Mouse (Mus musculus) intestine, embryonic 15.5 days (tissue): Measurements from ENCODE around the gene 4930562C15Rik. TPM values are rescaled to one million over a fixed set of nuclear protein-coding genes. Genes with fewer than 3 reads are reported as not detected.

Source experiments
- ATAC-seq: fragments of 200-750 bp; cut with Nextera tagmentation; 2 replicates; pipeline ENCODE4 v1.8.0; 2017; ENCODE audit warnings: moderate TSS enrichment, moderate library complexity
- H3K27ac ChIP-seq: fragments of 300-500 bp; sonication (generic); 2 replicates; pipeline ENCODE4 v1.5.1; 2015; ENCODE audit warnings: mild to moderate bottlenecking, inconsistent platforms
- H3K27me3 ChIP-seq: fragments of 300-500 bp; sonication (generic); replicated peaks from 2 replicates; pipeline ENCODE4 v1.6.1; 2015; ENCODE audit warnings: inconsistent platforms
- H3K36me3 ChIP-seq: fragments of 300-500 bp; sonication (generic); 2 replicates; pipeline ENCODE4 v1.6.1; 2015; ENCODE audit warnings: inconsistent platforms
- H3K4me1 ChIP-seq: fragments of 300-500 bp; sonication (generic); replicated peaks from 2 replicates; pipeline ENCODE4 v1.6.1; 2015; ENCODE audit warnings: inconsistent platforms
- H3K4me2 ChIP-seq: fragments of 300-500 bp; sonication (generic); replicated peaks from 2 replicates; pipeline ENCODE4 v1.6.1; 2015; ENCODE audit warnings: mild to moderate bottlenecking, inconsistent platforms
- H3K4me3 ChIP-seq: fragments of 300-500 bp; sonication (generic); replicated peaks from 2 replicates; pipeline ENCODE4 v1.5.1; 2015; ENCODE audit warnings: inconsistent platforms
- H3K9ac ChIP-seq: fragments of 300-500 bp; sonication (generic); 2 replicates; pipeline ENCODE4 v1.6.1; 2015; ENCODE audit warnings: inconsistent platforms
- H3K9me3 ChIP-seq: fragments of 300-500 bp; sonication (generic); 2 replicates; pipeline ENCODE4 v1.6.1; 2016; ENCODE audit warnings: inconsistent platforms
- WGBS: fragments of 180-500 bp; shearing (Covaris S2); methylation state at CpG from one replicate; pipeline ENCODE4 v1.1.7; 2015; 5-methylcytosine and 5-hydroxymethylcytosine counted together
- polyA plus RNA-seq: library from polyadenylated mRNA; unstranded; fragments of >200 nt; fragmentation: Nextera tagmentation; extraction: Ambion mirVana; gene quantifications from 2 replicates; pipeline ENCODE4 v1.2.1, GENCODE M21; 2015

The 4930562C15Rik gene
- polyA plus RNA-seq, 1 experiment from 2014 or later, result 0.23 TPM

DNA sequence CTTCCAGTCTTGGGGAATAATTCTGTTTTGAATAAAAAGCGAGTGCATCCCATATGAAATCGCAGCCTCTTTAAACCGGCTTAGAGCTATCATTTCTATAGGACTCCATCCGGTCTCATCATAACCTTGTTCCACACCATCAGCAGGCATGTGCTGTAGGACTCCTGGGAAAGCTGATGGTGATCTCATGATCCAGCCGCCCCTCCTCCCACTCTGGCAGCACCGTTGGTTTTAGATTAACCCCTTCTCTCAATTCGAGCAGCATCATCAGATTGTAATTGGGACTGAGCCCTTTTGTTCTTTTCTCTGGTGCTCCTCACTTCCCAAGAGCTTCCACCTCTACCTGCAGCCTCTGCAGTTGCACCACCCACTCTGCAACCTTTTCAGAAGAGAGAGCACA, 66.0 kb downstream of the 4930562C15Rik start:
- Histone ChIP-seq H3K4me3 (no peak overlapping the region), H3K27me3 (no peaks in the 10 kb centered on the region), H3K4me1 (peaks cover 31% of the 10 kb centered on the region), H3K27ac (no peak overlapping the region), H3K9ac (no peak overlapping the region), H3K9me3 (no peaks in the 10 kb centered on the region), H3K36me3 (no peaks in the 10 kb centered on the region), H3K4me2 (no peak overlapping the region)
- ATAC-seq, result no peak
- WGBS, result 66% methylated on average over 7 of the region's 7 CpGs

DNA sequence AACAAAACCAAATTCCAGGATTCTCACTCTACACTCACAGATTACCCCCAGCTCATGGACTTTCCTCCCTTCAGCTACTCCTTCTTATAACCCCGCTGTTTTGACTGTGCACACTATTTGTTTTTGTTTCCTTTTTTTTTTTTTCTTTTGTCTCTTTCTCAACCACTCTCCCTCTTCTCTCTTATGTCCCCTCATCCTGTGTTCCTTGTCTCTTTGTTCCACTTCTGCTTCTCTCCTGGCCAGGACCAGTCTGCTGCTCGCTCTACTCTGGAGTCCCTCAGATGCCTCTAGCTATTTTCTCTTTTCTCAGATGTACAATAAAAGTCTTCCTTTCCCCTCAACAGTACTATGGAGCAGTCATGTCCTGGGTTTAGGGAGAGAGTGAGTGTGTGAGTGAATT, 67.2 kb downstream of the 4930562C15Rik start:
- ATAC-seq, result no peak
- Histone ChIP-seq H3K36me3 (no peaks in the 10 kb centered on the region), H3K9me3 (no peaks in the 10 kb centered on the region), H3K27me3 (no peaks in the 10 kb centered on the region), H3K4me2 (no peak overlapping the region), H3K4me3 (no peak overlapping the region), H3K27ac (no peak overlapping the region), H3K4me1 (peaks cover 24% of the 10 kb centered on the region), H3K9ac (no peak overlapping the region)
- whole genome bisulfite sequencing, result 86% methylated on average over 2 of the region's 2 CpGs

DNA sequence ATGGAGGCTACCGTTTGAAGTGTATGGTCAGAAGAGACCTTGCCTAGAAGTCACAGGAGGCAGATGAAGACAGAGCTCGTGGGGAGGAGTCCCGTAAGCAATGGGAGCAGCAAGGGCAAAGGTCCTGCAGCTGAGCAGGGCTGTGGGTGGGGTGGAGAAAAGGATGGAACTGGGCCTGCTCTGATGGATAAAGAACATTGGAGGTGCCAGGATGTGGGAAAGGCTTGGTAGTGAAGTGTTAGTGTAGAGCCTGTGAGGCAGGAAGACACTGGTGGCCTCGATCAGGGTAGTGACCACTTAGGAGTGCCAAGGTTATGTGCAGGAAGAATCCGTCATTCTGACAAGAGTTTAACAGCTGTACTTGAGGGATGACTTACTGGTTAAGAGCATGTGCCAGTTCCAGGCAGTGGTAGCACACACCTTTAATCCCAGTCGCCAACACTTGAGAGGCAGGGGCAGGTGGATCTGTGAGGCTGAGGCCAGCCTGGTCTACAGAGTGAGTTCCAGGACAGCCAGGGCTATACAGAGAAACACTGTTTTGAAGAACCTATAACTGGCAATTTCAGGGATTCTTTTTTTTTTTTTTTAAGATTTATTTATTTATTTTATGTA, 68.4 kb downstream of the 4930562C15Rik start:
- ATAC-seq, result peak; percentile 67
- peaks cover 23% of the 10 kb centered on the region for H3K4me1 ChIP-seq

DNA sequence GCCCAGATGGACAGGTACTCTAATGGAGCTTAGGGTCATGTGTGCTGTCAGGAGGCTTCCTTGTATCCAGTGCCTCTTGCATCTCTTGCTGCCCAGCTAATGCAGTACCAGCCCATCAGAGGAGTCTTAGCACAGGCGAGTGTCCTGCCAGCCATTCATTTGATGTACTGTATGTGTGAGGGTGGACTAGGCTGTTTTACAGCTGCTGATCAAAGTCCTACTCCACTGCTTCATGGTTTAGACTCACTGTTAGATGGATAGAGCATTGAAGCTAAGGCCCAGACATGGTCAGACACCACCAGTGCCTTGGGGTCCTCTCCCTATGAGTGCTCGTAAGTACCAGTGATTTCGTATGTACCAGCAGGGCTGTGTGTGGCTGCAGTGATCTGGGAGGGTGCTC, 69.7 kb downstream of the 4930562C15Rik start:
- peak; percentile 46; the same call in 1 of the 2 replicates for ATAC-seq
- no peak overlapping the region for H3K27ac ChIP-seq
- no peak overlapping the region for H3K4me2 ChIP-seq
- 0 out of 2 replicates have a peak, but pooled peaks cover 3% of the 10 kb centered on the region for H3K36me3 ChIP-seq
- H3K9ac ChIP-seq, result no peak overlapping the region
- no peak overlapping the region for H3K4me3 ChIP-seq
- H3K9me3 ChIP-seq, result no peaks in the 10 kb centered on the region
- WGBS, result 78% methylated on average over 3 of the region's 3 CpGs
- H3K4me1 ChIP-seq, result peaks cover 18% of the 10 kb centered on the region
- no peaks in the 10 kb centered on the region for H3K27me3 ChIP-seq

More for the DNA sequence above, 68.4 kb downstream of the 4930562C15Rik start:
- 67% methylated on average over 6 of the region's 6 CpGs for WGBS
- no peak overlapping the region for H3K9ac ChIP-seq
- no peak overlapping the region for H3K4me3 ChIP-seq
- H3K27ac ChIP-seq, result no peak overlapping the region
- H3K36me3 ChIP-seq, result no peaks in the 10 kb centered on the region
- no peaks in the 10 kb centered on the region for H3K27me3 ChIP-seq
- no peak overlapping the region for H3K4me2 ChIP-seq
- no peaks in the 10 kb centered on the region for H3K9me3 ChIP-seq

DNA sequence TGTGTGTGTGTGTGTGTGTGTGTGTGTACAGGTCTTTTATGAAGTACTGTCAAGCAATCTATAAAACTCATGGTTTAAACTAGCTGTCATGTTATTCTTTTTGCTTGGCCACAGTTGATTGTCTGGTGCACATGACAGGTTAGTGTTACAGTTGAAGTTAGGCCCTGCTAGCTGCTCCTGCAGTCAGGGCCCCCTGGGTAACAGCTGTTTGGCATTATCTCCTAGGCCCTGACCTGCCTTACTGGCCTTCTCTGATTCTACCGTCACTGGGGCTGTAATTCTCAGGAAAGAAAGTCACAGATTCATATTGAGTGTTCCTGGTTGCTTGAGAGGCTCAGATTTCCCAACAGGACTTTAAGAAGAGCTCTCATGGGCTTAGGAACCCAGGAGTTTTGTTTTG, 70.4 kb downstream of the 4930562C15Rik start:
- Histone ChIP-seq H3K36me3 (peaks cover 7% of the 10 kb centered on the region), H3K4me2 (no peak overlapping the region), H3K27me3 (no peaks in the 10 kb centered on the region), H3K4me3 (no peak overlapping the region), H3K9me3 (no peaks in the 10 kb centered on the region), H3K27ac (no peak overlapping the region), H3K9ac (no peak overlapping the region), H3K4me1 (peaks cover 18% of the 10 kb centered on the region)
- WGBS, result 36% methylated on average over 1 of the region's 1 CpGs
- ATAC-seq, result no peak

DNA sequence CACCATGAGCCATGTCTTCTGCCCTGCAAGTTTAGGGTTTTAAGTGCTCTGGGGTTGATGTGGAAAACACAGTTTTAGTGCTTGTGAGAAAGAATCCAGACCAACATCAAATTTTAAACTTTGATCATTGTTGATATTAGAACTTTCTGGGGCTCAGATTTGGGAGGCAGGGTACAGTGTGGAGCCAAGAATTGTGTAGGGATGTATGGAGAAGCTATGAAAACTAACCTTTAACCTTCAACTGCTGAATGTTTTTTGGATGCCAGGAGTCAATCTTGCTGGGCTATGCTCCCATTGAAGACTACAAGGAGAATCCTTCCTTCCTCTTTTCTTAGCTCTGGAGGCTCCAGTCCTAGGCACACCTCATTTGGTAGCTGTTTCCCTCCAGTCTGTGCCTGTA, 71.3 kb downstream of the 4930562C15Rik start:
- H3K27me3 ChIP-seq, result no peaks in the 10 kb centered on the region
- H3K9ac ChIP-seq, result no peak overlapping the region
- peaks cover 15% of the 10 kb centered on the region for H3K36me3 ChIP-seq
- H3K27ac ChIP-seq, result no peak overlapping the region
- peaks cover 15% of the 10 kb centered on the region for H3K4me1 ChIP-seq
- no peaks in the 10 kb centered on the region for H3K9me3 ChIP-seq
- no peak overlapping the region for H3K4me3 ChIP-seq
- no peak for ATAC-seq
- H3K4me2 ChIP-seq, result no peak overlapping the region

DNA sequence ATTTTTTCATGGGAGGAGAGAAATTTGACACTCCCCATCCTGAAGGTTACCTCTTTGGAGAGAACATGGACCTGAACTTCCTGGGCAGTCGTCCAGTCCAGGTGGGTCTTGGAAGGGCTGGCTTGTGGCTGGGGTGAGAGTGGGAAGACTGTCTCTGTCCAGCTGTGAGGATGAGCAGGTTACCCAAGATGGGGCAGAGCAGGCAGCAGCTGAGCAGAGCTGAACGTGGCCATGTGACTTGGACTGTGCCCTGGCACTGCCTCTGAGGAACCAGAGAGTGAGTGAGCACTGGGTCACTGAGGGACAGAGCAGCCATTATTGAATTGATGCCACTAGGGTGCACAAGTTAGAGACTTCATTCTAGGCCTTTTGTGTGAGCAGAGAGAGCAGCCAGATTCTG, 72.2 kb downstream of the 4930562C15Rik start:
- Histone ChIP-seq H3K4me1 (peaks cover 15% of the 10 kb centered on the region), H3K9ac (no peak overlapping the region), H3K9me3 (no peaks in the 10 kb centered on the region), H3K4me3 (no peak overlapping the region), H3K27me3 (no peaks in the 10 kb centered on the region), H3K4me2 (no peak overlapping the region), H3K27ac (no peak overlapping the region), H3K36me3 (peaks cover 21% of the 10 kb centered on the region)
- WGBS, result 69% methylated on average over 2 of the region's 2 CpGs
- ATAC-seq, result no peak

DNA sequence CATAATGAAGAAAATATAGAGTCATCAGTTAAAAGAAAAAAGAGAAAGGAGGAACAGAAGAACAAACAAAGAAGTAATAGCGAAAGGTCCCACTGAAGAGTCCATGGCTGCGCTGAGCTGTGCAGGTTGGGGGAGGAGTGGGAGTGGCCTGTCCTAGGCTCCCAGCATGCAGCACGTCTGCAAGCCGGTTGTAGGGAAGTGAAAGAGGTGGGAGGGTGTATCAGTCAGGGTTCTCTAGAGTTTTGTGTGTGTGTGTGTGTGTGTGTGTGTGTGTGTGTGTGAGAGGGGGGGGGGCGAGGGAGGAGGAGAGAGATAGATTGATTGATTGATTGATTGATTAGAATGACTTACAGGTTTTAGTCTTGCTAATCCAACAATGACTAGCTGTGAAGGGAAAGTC, 72.8 kb downstream of the 4930562C15Rik start:
- ATAC-seq, result no peak
- Histone ChIP-seq H3K9ac (no peak overlapping the region), H3K9me3 (no peaks in the 10 kb centered on the region), H3K4me2 (no peak overlapping the region), H3K36me3 (peaks cover 21% of the 10 kb centered on the region), H3K4me3 (no peak overlapping the region), H3K4me1 (peaks cover 11% of the 10 kb centered on the region), H3K27me3 (no peaks in the 10 kb centered on the region), H3K27ac (no peak overlapping the region)
- 57% methylated on average over 5 of the region's 5 CpGs for WGBS

DNA sequence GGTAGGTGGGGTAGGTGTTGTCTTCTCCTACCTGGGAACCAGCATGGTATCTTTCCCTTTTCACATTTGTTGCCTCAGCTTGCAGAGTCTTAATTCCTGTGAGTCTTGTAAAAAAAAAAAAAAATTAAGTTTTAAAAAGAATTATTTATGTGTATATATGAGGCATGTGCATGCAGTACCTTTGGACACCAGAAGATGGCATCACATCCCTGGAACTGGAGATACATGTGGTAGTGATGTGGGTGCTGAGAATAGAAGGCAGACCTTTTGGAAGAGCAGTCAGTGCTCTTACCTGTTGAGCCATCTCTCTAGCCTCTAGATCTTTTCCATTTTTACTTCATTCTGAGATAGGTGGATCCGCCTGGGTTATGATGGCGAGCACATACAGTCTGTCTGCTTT, 74.5 kb downstream of the 4930562C15Rik start:
- no peak for ATAC-seq
- Histone ChIP-seq H3K27ac (no peak overlapping the region), H3K4me3 (no peak overlapping the region), H3K4me1 (peaks cover 7% of the 10 kb centered on the region), H3K9me3 (no peaks in the 10 kb centered on the region), H3K9ac (no peak overlapping the region), H3K27me3 (no peaks in the 10 kb centered on the region), H3K36me3 (peaks cover 26% of the 10 kb centered on the region), H3K4me2 (no peak overlapping the region)
- 100% methylated on average over 2 of the region's 2 CpGs for WGBS

DNA sequence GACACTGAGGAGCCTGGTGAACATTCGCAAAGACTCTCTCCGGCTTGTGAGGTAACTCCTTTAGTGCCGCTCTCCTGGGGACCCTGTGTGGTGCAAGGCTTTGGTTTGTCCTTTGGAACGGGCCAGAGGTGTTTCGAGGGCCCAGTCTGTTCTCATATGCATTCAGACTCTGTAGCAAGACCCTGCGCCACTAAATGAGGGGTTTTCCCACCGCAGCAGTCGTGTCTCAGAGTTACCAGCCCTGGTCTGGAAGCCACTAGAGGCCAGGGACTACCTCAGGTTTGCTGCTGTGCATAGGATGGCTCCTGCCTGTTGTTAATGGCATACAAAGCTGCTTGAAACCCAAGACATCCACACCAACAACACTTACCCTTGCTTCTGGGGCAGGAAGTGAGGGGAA, 75.5 kb downstream of the 4930562C15Rik start:
- Histone ChIP-seq H3K4me3 (no peak overlapping the region), H3K27me3 (no peaks in the 10 kb centered on the region), H3K4me1 (peaks cover 4% of the 10 kb centered on the region; the same call in 1 of the 2 replicates), H3K9ac (no peak overlapping the region), H3K4me2 (no peak overlapping the region), H3K9me3 (no peaks in the 10 kb centered on the region), H3K36me3 (peaks cover 32% of the 10 kb centered on the region), H3K27ac (no peak overlapping the region)
- ATAC-seq, result no peak
- 93% methylated on average over 8 of the region's 8 CpGs for WGBS

DNA sequence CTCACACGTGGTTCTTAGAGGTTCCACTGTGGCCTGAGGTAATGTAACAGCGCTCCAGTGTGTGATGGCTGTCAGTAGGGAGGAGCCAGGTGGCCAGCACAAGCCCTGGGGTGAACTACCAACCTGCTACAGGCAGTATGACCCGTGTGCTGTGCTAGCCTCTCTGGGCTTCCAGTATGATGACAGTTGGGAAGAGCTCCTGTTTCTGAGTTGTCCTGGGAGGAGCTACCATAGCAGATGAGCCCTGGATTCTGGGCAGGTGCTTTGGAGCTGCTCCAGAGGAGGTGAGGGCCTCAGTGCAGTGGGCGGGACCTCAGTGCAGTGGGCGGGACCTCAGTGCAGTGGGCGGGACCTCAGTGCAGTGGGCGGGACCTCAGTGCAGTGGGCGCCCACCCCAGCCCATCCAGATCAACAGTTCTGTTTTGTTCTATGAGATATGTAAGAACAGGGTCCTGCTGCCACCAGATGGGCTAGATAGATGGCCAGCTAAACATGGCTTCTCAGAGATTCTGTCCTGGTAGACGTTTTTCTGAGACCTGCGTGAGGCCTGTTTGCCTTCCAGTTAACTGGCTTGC, 76.9 kb downstream of the 4930562C15Rik start:
- H3K4me1 ChIP-seq, result peaks cover 4% of the 10 kb centered on the region; the same call in 1 of the 2 replicates
- H3K9me3 ChIP-seq, result no peaks in the 10 kb centered on the region
- 80% methylated on average over 10 of the region's 10 CpGs for WGBS
- H3K4me2 ChIP-seq, result no peak overlapping the region
- H3K27me3 ChIP-seq, result no peaks in the 10 kb centered on the region
- 0 out of 2 replicates have a peak overlapping the region, but pooled peaks have one; percentile 36 for H3K27ac ChIP-seq
- H3K36me3 ChIP-seq, result peaks cover 36% of the 10 kb centered on the region
- no peak for ATAC-seq
- no peak overlapping the region for H3K4me3 ChIP-seq
- no peak overlapping the region for H3K9ac ChIP-seq

DNA sequence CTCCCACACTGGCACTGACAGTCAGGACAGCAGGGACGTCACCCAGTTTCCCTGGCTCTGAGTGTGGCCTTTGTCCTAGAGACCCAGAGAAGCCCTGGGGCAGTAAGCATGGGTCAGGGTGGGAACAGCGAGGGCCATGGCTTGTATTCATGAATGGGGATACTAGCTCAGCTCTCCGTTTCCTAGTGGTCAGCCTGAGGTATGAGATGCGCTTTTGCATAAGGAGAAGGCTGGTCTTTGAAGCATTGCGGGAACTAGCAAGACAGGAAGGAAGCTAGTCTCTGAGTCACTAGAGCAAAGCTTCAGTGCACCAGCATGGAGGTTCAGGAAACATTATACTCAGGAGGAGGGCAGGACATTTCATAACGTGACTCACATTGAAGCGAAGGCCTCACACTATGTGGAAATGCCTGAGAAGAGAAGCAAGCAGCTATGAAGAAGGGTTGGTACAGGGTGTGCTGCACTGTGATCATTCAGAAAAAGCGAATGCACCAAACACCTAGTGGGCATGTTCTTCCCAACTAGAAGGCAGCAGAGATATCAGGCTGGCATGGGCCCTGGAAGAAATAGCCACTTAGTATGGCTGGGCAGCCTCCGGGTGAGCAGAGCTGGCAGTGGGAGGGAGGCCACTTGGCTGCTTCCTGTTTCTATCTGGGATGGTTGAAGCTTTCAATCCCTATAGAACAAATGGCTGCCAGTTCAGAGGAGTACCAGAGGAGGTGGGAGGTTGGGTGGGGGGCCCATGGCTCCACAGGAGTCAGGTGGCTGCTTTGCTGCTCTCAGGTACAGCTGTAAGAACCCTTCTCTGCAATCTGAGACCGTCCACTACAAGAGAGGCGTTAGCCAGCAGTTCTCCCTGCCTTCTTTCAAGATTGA, 77.9 kb downstream of the 4930562C15Rik start:
- peak; percentile 54 for ATAC-seq
- Histone ChIP-seq H3K4me3 (no peak overlapping the region), H3K36me3 (peaks cover 36% of the 10 kb centered on the region), H3K9ac (no peak overlapping the region), H3K4me1 (peaks cover 4% of the 10 kb centered on the region; the same call in 1 of the 2 replicates), H3K27ac (peak overlapping the region; percentile 36; the same call in 1 of the 2 replicates), H3K27me3 (no peaks in the 10 kb centered on the region), H3K9me3 (no peaks in the 10 kb centered on the region), H3K4me2 (no peak overlapping the region)
- 71% methylated on average over 11 of the region's 11 CpGs for WGBS
